Mouse (Mus musculus) adrenal gland, adult (tissue): ENCODE results near the gene Kctd19.

Source experiments
- DNase-seq, 2 experiments: peaks; one replicate each; pipeline ENCODE4 v3.0.0; 2022 to 2023; ENCODE audit warnings: low spot score in 1 of 2; ENCODE audit not compliant: inconsistent age in 2 of 2

Kctd19 gene

DNA sequence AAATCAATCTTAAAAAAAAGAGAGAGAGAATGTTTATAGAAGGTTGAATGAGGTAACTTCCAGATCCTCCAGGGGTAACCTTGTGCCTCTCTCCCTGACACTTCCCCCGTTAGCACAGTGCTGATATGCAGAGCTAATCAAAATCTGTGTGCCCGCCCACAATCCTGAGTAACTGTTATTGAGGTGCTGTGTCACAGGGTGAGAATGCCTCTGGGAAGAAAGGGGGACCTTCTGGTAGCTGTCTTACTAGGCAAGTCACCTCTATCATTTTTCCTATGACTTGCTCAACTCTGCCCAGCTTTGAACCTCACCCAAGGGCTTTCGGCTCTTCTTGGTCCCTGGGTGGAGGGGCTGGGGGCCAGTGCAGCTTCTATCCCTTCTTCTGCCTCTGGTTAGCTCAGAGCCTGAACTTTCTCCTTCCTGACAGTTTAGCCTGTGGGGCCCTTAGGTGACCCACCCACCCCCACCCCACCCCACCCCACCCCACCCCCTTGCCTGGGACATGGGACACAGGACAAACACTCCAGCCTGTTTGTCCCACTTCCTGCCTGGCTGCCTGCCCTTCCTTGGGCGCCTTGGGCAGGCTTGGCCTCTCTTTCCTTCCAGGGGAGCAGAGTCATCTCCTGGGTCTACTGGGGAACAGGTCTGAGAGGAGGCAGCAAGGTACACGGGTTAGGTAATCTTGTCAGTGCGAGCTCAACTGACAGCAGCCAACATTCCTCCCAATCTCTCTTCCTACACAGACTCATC is 73.2 kb downstream of the Kctd19 start:
- DNase-seq, result peak in 1 of 2 experiments; percentile 42

DNA sequence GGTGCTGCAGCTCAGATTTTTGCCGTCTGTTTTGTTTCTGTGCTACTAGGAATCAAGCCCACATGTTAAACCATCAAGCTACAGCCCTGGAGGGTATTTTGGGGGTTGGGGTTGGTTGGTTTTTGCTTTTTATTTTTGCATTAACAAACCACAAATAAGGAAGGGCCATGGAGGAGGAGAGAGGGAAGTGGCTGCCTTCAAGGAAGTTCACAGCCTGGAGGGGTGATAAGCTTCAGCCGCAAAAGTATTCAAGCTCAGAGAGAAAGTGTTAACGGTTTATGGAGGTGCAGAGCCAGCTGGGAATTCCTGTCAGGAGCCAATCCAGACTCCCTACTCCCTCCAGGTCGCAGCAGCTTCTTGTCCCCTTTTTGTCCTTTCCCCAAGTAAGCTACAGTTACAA is 74.3 kb downstream of the Kctd19 start:
- DNase-seq, result no peak

DNA sequence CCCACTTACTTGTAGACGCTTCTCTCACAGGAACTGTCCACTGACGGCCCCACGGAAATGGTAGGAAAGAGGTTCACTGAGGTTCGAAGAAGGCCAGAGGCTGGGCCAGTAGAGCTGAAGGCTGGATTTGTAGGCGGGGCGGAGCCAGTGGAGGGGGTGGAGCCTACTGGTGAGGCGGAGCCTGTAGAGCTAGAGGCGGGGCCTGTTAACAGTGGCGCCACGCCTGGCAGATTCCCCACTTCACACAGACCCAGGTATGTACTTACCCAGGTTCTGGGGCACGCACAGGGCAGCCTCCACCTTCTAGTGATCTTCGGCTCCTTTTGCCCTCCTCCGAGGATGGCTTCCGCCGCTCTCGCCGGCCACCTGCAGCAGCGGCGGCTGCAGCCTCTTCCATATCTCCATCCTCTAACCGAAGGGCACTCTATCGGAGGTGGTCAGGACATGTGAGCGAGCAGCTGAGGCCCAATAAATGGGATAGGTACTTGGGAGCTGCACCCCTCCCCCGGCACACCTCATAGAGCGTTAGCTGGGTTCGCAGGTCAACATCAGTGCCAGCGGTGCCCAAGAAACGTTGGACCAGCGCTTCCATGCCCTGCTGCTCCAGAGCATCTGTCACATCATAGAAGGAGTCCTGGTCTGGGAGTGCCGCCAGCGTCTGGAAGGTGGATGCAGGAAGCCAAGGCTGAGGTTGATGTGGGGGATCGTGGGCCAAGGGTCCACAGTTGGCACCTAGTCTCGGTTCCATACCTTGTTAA is 76.8 kb downstream of the Kctd19 start:
- peak in 1 of 2 experiments; percentile 36 for DNase-seq
